Mouse (Mus musculus): ENCODE data around the gene Gm5294. TPM values are rescaled to one million over a fixed set of nuclear protein-coding genes. Genes with fewer than 3 reads are reported as not detected.

The Gm5294 gene
- polyA plus RNA-seq, 1 experiment from 2014 or later = not detected

- Histone ChIP-seq H3K79me2 (ENCODE audit: inconsistent target) (no peaks in the 10 kb centered on the region), H3K4me3 (ENCODE audit: inconsistent target) (no peak overlapping the region), H3K27ac (no peak overlapping the region), H3K36me3 (ENCODE audit: inconsistent target) (no peaks in the 10 kb centered on the region)
- 3% methylated on average over 39 of the region's 39 CpGs for WGBS (ENCODE audit: missing documents)
Observed at GRCm38 (mm10) chr5:138820717-138821332, 945 bp downstream of the Gm5294 start.

GRCm38 (mm10) chr5:138825090-138825489 lies 5.2 kb downstream of the Gm5294 start:
- WGBS (ENCODE audit: missing documents) = 92% methylated on average over 3 of the region's 3 CpGs
- Histone ChIP-seq H3K79me2 (ENCODE audit: inconsistent target) (no peaks in the 10 kb centered on the region), H3K27ac (no peak overlapping the region), H3K36me3 (ENCODE audit: inconsistent target) (no peaks in the 10 kb centered on the region), H3K4me3 (ENCODE audit: inconsistent target) (no peak overlapping the region)

GRCm38 (mm10) chr5:138833406-138833805 lies 13.5 kb downstream of the Gm5294 start:
- Histone ChIP-seq H3K4me3 (ENCODE audit: inconsistent target) (no peak overlapping the region), H3K27ac (no peak overlapping the region), H3K79me2 (ENCODE audit: inconsistent target) (no peaks in the 10 kb centered on the region), H3K36me3 (ENCODE audit: inconsistent target) (no peaks in the 10 kb centered on the region)
- 21% methylated on average over 6 of the region's 6 CpGs for WGBS (ENCODE audit: missing documents)

GRCm38 (mm10) chr5:138834910-138835309 lies 15.0 kb downstream of the Gm5294 start:
- WGBS (ENCODE audit: missing documents) = 28% methylated on average over 3 of the region's 3 CpGs

GRCm38 (mm10) chr5:138840981-138841380 lies 21.1 kb downstream of the Gm5294 start:
- H3K27ac ChIP-seq = no peak overlapping the region
- no peaks in the 10 kb centered on the region for H3K36me3 ChIP-seq (ENCODE audit: inconsistent target)
- H3K79me2 ChIP-seq (ENCODE audit: inconsistent target) = no peaks in the 10 kb centered on the region
- 94% methylated on average over 4 of the region's 4 CpGs for WGBS (ENCODE audit: missing documents)
- H3K4me3 ChIP-seq (ENCODE audit: inconsistent target) = no peak overlapping the region

More at GRCm38 (mm10) chr5:138834910-138835309, 15.0 kb downstream of the Gm5294 start:
- H3K4me3 ChIP-seq (ENCODE audit: inconsistent target) = no peak overlapping the region
- H3K36me3 ChIP-seq (ENCODE audit: inconsistent target) = no peaks in the 10 kb centered on the region
- H3K79me2 ChIP-seq (ENCODE audit: inconsistent target) = no peaks in the 10 kb centered on the region
- H3K27ac ChIP-seq = no peak overlapping the region

GRCm38 (mm10) chr5:138843168-138843824 lies 23.4 kb downstream of the Gm5294 start:
- Histone ChIP-seq H3K79me2 (ENCODE audit: inconsistent target) (no peaks in the 10 kb centered on the region), H3K27ac (no peak overlapping the region), H3K4me3 (ENCODE audit: inconsistent target) (no peak overlapping the region), H3K36me3 (ENCODE audit: inconsistent target) (no peaks in the 10 kb centered on the region)
- WGBS (ENCODE audit: missing documents) = 98% methylated on average over 9 of the region's 9 CpGs

- Histone ChIP-seq H3K4me3 (ENCODE audit: inconsistent target) (no peak overlapping the region), H3K27ac (no peak overlapping the region), H3K79me2 (ENCODE audit: inconsistent target) (no peaks in the 10 kb centered on the region), H3K36me3 (ENCODE audit: inconsistent target) (no peaks in the 10 kb centered on the region)
- 94% methylated on average over 4 of the region's 4 CpGs for WGBS (ENCODE audit: missing documents)
Observed at GRCm38 (mm10) chr5:138846506-138846905, 26.6 kb downstream of the Gm5294 start.

- Histone ChIP-seq H3K4me3 (ENCODE audit: inconsistent target) (no peak overlapping the region), H3K79me2 (ENCODE audit: inconsistent target) (no peaks in the 10 kb centered on the region), H3K27ac (no peak overlapping the region), H3K36me3 (ENCODE audit: inconsistent target) (no peaks in the 10 kb centered on the region)
- 14% methylated on average over 7 of the region's 7 CpGs for WGBS (ENCODE audit: missing documents)
Observed at GRCm38 (mm10) chr5:138848102-138848501, 28.2 kb downstream of the Gm5294 start.

- 82% methylated on average over 23 of the region's 23 CpGs for WGBS (ENCODE audit: missing documents)
- no peaks in the 10 kb centered on the region for H3K36me3 ChIP-seq (ENCODE audit: inconsistent target)
- H3K79me2 ChIP-seq (ENCODE audit: inconsistent target) = no peaks in the 10 kb centered on the region
- H3K27ac ChIP-seq = no peak overlapping the region
- H3K4me3 ChIP-seq (ENCODE audit: inconsistent target) = no peak overlapping the region
Observed at GRCm38 (mm10) chr5:138849682-138850461, 30.0 kb downstream of the Gm5294 start.

- H3K79me2 ChIP-seq (ENCODE audit: inconsistent target) = no peaks in the 10 kb centered on the region
- H3K36me3 ChIP-seq (ENCODE audit: inconsistent target) = no peaks in the 10 kb centered on the region
- H3K4me3 ChIP-seq (ENCODE audit: inconsistent target) = no peak overlapping the region
- WGBS (ENCODE audit: missing documents) = 88% methylated on average over 5 of the region's 5 CpGs
- H3K27ac ChIP-seq = no peak overlapping the region
Observed at GRCm38 (mm10) chr5:138850462-138850844, 30.6 kb downstream of the Gm5294 start.

- Histone ChIP-seq H3K4me3 (ENCODE audit: inconsistent target) (no peak overlapping the region), H3K36me3 (ENCODE audit: inconsistent target) (no peaks in the 10 kb centered on the region), H3K79me2 (ENCODE audit: inconsistent target) (no peaks in the 10 kb centered on the region), H3K27ac (no peak overlapping the region)
- 100% methylated on average over 5 of the region's 5 CpGs for WGBS (ENCODE audit: missing documents)
Observed at GRCm38 (mm10) chr5:138851296-138851780, 31.5 kb downstream of the Gm5294 start.

GRCm38 (mm10) chr5:138852151-138852550 lies 32.3 kb downstream of the Gm5294 start:
- Histone ChIP-seq H3K4me3 (ENCODE audit: inconsistent target) (no peak overlapping the region), H3K36me3 (ENCODE audit: inconsistent target) (no peaks in the 10 kb centered on the region), H3K27ac (no peak overlapping the region), H3K79me2 (ENCODE audit: inconsistent target) (no peaks in the 10 kb centered on the region)
- WGBS (ENCODE audit: missing documents) = 88% methylated on average over 4 of the region's 4 CpGs

GRCm38 (mm10) chr5:138853349-138853748 lies 33.5 kb downstream of the Gm5294 start:
- WGBS (ENCODE audit: missing documents) = 22% methylated on average over 2 of the region's 2 CpGs
- H3K27ac ChIP-seq = no peak overlapping the region
- no peak overlapping the region for H3K4me3 ChIP-seq (ENCODE audit: inconsistent target)

GRCm38 (mm10) chr5:138857010-138857617 lies 37.2 kb downstream of the Gm5294 start:
- no peaks in the 10 kb centered on the region for H3K36me3 ChIP-seq (ENCODE audit: inconsistent target)
- no peaks in the 10 kb centered on the region for H3K79me2 ChIP-seq (ENCODE audit: inconsistent target)
- WGBS (ENCODE audit: missing documents) = 47% methylated on average over 9 of the region's 9 CpGs
- H3K27ac ChIP-seq = no peak overlapping the region
- H3K4me3 ChIP-seq (ENCODE audit: inconsistent target) = no peak overlapping the region

More at GRCm38 (mm10) chr5:138853349-138853748, 33.5 kb downstream of the Gm5294 start:
- no peaks in the 10 kb centered on the region for H3K79me2 ChIP-seq (ENCODE audit: inconsistent target)
- no peaks in the 10 kb centered on the region for H3K36me3 ChIP-seq (ENCODE audit: inconsistent target)

All from macrophage (primary cell).